Mouse (Mus musculus): ENCODE measurements around the gene Zcchc7. TPM values are rescaled to one million over a fixed set of nuclear protein-coding genes. Genes with fewer than 3 reads are reported as not detected.

Gene Zcchc7
- polyA plus RNA-seq, 1 experiment from 2014 or later = 38.8 TPM

GRCm38 (mm10) chr4:44963156-44963555 lies 207.5 kb downstream of the Zcchc7 start:
- 61% methylated on average over 11 of the region's 11 CpGs for WGBS
- no peak overlapping the region for H3K4me3 ChIP-seq (replicated peaks; ENCODE audit: low read length)
- no peaks in the 10 kb centered on the region for H3K9me3 ChIP-seq (replicated peaks; ENCODE audit: control insufficient read depth, low read length)
- no peak for ATAC-seq (ENCODE audit: insufficient read depth, low FRiP score)
- no peaks in the 10 kb centered on the region for H3K27me3 ChIP-seq (ENCODE audit: control insufficient read depth, insufficient read depth, low read length)
- H3K36me3 ChIP-seq (ENCODE audit: control insufficient read depth, insufficient read depth, low read length) = no peaks in the 10 kb centered on the region
- no peaks in the 10 kb centered on the region for H3K4me1 ChIP-seq (ENCODE audit: control insufficient read depth, insufficient read depth, low read length)
- no peak overlapping the region for H3K9ac ChIP-seq (ENCODE audit: low read length)
- H3K27ac ChIP-seq (ENCODE audit: low read length) = no peak overlapping the region
- no peak overlapping the region for H3K4me2 ChIP-seq (ENCODE audit: low read depth, low read length)

DNA sequence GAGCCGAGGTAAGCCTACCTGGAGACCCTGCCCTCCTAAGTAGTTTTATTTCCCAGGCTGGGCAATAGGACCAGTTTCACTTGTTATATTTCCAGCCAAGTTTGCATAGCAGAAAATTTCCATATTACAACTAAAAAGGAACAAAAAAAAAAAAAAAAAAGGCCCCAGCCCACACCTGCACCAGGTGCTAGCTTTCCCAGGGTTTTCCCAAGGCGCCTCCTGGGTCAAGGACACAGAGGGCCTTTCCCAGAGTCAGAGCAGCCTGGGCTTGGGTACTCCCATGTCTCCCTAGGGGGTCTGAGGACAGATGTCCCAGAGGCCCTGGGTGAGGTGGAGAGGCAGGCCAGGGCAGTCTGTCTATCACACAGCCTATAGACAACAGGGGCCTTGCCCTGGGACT lies 209.5 kb downstream of the Zcchc7 start:
- H3K9me3 ChIP-seq (replicated peaks; ENCODE audit: control insufficient read depth, low read length) = no peaks in the 10 kb centered on the region
- no peak overlapping the region for H3K4me2 ChIP-seq (ENCODE audit: low read depth, low read length)
- H3K27me3 ChIP-seq (ENCODE audit: control insufficient read depth, insufficient read depth, low read length) = no peaks in the 10 kb centered on the region
- no peak for ATAC-seq (ENCODE audit: insufficient read depth, low FRiP score)
- no peak overlapping the region for H3K4me3 ChIP-seq (replicated peaks; ENCODE audit: low read length)
- no peak overlapping the region for H3K9ac ChIP-seq (ENCODE audit: low read length)
- no peaks in the 10 kb centered on the region for H3K36me3 ChIP-seq (ENCODE audit: control insufficient read depth, insufficient read depth, low read length)
- WGBS = 75% methylated on average over 2 of the region's 2 CpGs
- H3K27ac ChIP-seq (ENCODE audit: low read length) = no peak overlapping the region
- no peaks in the 10 kb centered on the region for H3K4me1 ChIP-seq (ENCODE audit: control insufficient read depth, insufficient read depth, low read length)

GRCm38 (mm10) chr4:44965736-44966135 lies 210.1 kb downstream of the Zcchc7 start:
- 81% methylated on average over 3 of the region's 3 CpGs for WGBS
- Histone ChIP-seq H3K4me3 (replicated peaks; ENCODE audit: low read length) (no peak overlapping the region), H3K36me3 (ENCODE audit: control insufficient read depth, insufficient read depth, low read length) (no peaks in the 10 kb centered on the region), H3K27ac (ENCODE audit: low read length) (no peak overlapping the region), H3K9me3 (replicated peaks; ENCODE audit: control insufficient read depth, low read length) (no peaks in the 10 kb centered on the region), H3K4me2 (ENCODE audit: low read depth, low read length) (no peak overlapping the region), H3K4me1 (ENCODE audit: control insufficient read depth, insufficient read depth, low read length) (no peaks in the 10 kb centered on the region), H3K27me3 (ENCODE audit: control insufficient read depth, insufficient read depth, low read length) (no peaks in the 10 kb centered on the region), H3K9ac (ENCODE audit: low read length) (no peak overlapping the region)
- ATAC-seq (ENCODE audit: insufficient read depth, low FRiP score) = no peak

GRCm38 (mm10) chr4:44967402-44967801 lies 211.7 kb downstream of the Zcchc7 start:
- no peak overlapping the region for H3K4me2 ChIP-seq (ENCODE audit: low read depth, low read length)
- H3K36me3 ChIP-seq (ENCODE audit: control insufficient read depth, insufficient read depth, low read length) = no peaks in the 10 kb centered on the region
- WGBS = 87% methylated on average over 8 of the region's 8 CpGs
- no peak overlapping the region for H3K27ac ChIP-seq (ENCODE audit: low read length)
- no peaks in the 10 kb centered on the region for H3K27me3 ChIP-seq (ENCODE audit: control insufficient read depth, insufficient read depth, low read length)
- H3K9me3 ChIP-seq (replicated peaks; ENCODE audit: control insufficient read depth, low read length) = no peaks in the 10 kb centered on the region
- ATAC-seq (ENCODE audit: insufficient read depth, low FRiP score) = no peak
- no peak overlapping the region for H3K4me3 ChIP-seq (replicated peaks; ENCODE audit: low read length)
- H3K9ac ChIP-seq (ENCODE audit: low read length) = no peak overlapping the region
- H3K4me1 ChIP-seq (ENCODE audit: control insufficient read depth, insufficient read depth, low read length) = no peaks in the 10 kb centered on the region

DNA sequence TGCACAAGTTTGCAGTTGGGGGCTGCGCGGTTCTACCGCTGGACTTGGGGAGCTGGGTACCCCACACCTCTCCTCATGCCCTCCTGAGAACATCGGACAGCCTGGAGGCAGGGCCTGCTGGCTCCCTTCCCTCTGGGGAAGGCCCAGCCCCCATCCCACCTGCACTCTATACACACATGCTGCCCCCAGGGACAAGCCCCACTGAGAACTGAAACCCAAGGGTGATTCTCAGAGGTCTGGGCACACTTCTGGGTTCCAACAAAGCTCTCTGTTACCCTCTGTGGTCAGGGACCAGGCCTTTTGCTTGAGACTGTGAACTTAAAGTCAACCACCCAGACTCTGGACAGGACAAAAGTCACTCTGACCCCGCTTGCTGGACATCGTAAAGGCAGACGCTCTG lies 214.4 kb downstream of the Zcchc7 start:
- Histone ChIP-seq H3K9ac (ENCODE audit: low read length) (no peak overlapping the region), H3K9me3 (replicated peaks; ENCODE audit: control insufficient read depth, low read length) (no peaks in the 10 kb centered on the region), H3K27ac (ENCODE audit: low read length) (no peak overlapping the region), H3K4me1 (ENCODE audit: control insufficient read depth, insufficient read depth, low read length) (no peaks in the 10 kb centered on the region), H3K4me2 (ENCODE audit: low read depth, low read length) (no peak overlapping the region), H3K4me3 (replicated peaks; ENCODE audit: low read length) (no peak overlapping the region), H3K36me3 (ENCODE audit: control insufficient read depth, insufficient read depth, low read length) (no peaks in the 10 kb centered on the region), H3K27me3 (ENCODE audit: control insufficient read depth, insufficient read depth, low read length) (no peaks in the 10 kb centered on the region)
- WGBS = 92% methylated on average over 7 of the region's 7 CpGs
- ATAC-seq (ENCODE audit: insufficient read depth, low FRiP score) = no peak

GRCm38 (mm10) chr4:44970612-44971110 lies 215.0 kb downstream of the Zcchc7 start:
- H3K4me3 ChIP-seq (replicated peaks; ENCODE audit: low read length) = no peak overlapping the region

GRCm38 (mm10) chr4:44973450-44973849 lies 217.8 kb downstream of the Zcchc7 start:
- no peaks in the 10 kb centered on the region for H3K36me3 ChIP-seq (ENCODE audit: control insufficient read depth, insufficient read depth, low read length)
- peak overlapping the region; percentile 23; the same call in 1 of the 2 replicates for H3K4me3 ChIP-seq (replicated peaks; ENCODE audit: low read length)
- H3K9ac ChIP-seq (ENCODE audit: low read length) = peak overlapping the region; percentile 26; the same call in 1 of the 2 replicates
- H3K27me3 ChIP-seq (ENCODE audit: control insufficient read depth, insufficient read depth, low read length) = no peaks in the 10 kb centered on the region
- peaks cover 3% of the 10 kb centered on the region; the same call in 1 of the 2 replicates for H3K9me3 ChIP-seq (replicated peaks; ENCODE audit: control insufficient read depth, low read length)
- peak overlapping the region; percentile 53 for H3K4me2 ChIP-seq (ENCODE audit: low read depth, low read length)
- WGBS = 10% methylated on average over 9 of the region's 9 CpGs
- H3K4me1 ChIP-seq (ENCODE audit: control insufficient read depth, insufficient read depth, low read length) = no peaks in the 10 kb centered on the region
- H3K27ac ChIP-seq (ENCODE audit: low read length) = no peak overlapping the region
- ATAC-seq (ENCODE audit: insufficient read depth, low FRiP score) = peak; percentile 29; the same call in 1 of the 2 replicates

More at GRCm38 (mm10) chr4:44970612-44971110, 215.0 kb downstream of the Zcchc7 start:
- H3K4me1 ChIP-seq (ENCODE audit: control insufficient read depth, insufficient read depth, low read length) = no peaks in the 10 kb centered on the region
- no peaks in the 10 kb centered on the region for H3K27me3 ChIP-seq (ENCODE audit: control insufficient read depth, insufficient read depth, low read length)
- no peak overlapping the region for H3K27ac ChIP-seq (ENCODE audit: low read length)
- H3K4me2 ChIP-seq (ENCODE audit: low read depth, low read length) = no peak overlapping the region
- no peaks in the 10 kb centered on the region for H3K36me3 ChIP-seq (ENCODE audit: control insufficient read depth, insufficient read depth, low read length)
- no peak for ATAC-seq (ENCODE audit: insufficient read depth, low FRiP score)
- no peak overlapping the region for H3K9ac ChIP-seq (ENCODE audit: low read length)
- no peaks in the 10 kb centered on the region for H3K9me3 ChIP-seq (replicated peaks; ENCODE audit: control insufficient read depth, low read length)
- WGBS = 23% methylated on average over 10 of the region's 10 CpGs

- Histone ChIP-seq H3K27me3 (ENCODE audit: control insufficient read depth, insufficient read depth, low read length) (no peaks in the 10 kb centered on the region), H3K4me3 (replicated peaks; ENCODE audit: low read length) (peak overlapping the region; percentile 23; the same call in 1 of the 2 replicates), H3K4me1 (ENCODE audit: control insufficient read depth, insufficient read depth, low read length) (no peaks in the 10 kb centered on the region), H3K36me3 (ENCODE audit: control insufficient read depth, insufficient read depth, low read length) (no peaks in the 10 kb centered on the region), H3K27ac (ENCODE audit: low read length) (no peak overlapping the region), H3K9ac (ENCODE audit: low read length) (peak overlapping the region; percentile 26; the same call in 1 of the 2 replicates), H3K4me2 (ENCODE audit: low read depth, low read length) (peak overlapping the region; percentile 53), H3K9me3 (replicated peaks; ENCODE audit: control insufficient read depth, low read length) (peaks cover 3% of the 10 kb centered on the region; the same call in 1 of the 2 replicates)
- WGBS = 38% methylated on average over 14 of the region's 14 CpGs
- no peak; the same call in 1 of the 2 replicates for ATAC-seq (ENCODE audit: insufficient read depth, low FRiP score)
Observed at GRCm38 (mm10) chr4:44973871-44974270, 218.2 kb downstream of the Zcchc7 start.

- H3K27ac ChIP-seq (ENCODE audit: low read length) = no peak overlapping the region
- 67% methylated on average over 8 of the region's 8 CpGs for WGBS
- no peak for ATAC-seq (ENCODE audit: insufficient read depth, low FRiP score)
- H3K4me3 ChIP-seq (replicated peaks; ENCODE audit: low read length) = no peak overlapping the region
- H3K9ac ChIP-seq (ENCODE audit: low read length) = no peak overlapping the region
- no peaks in the 10 kb centered on the region for H3K36me3 ChIP-seq (ENCODE audit: control insufficient read depth, insufficient read depth, low read length)
- H3K9me3 ChIP-seq (replicated peaks; ENCODE audit: control insufficient read depth, low read length) = peaks cover 3% of the 10 kb centered on the region; the same call in 1 of the 2 replicates
- H3K4me1 ChIP-seq (ENCODE audit: control insufficient read depth, insufficient read depth, low read length) = no peaks in the 10 kb centered on the region
- H3K4me2 ChIP-seq (ENCODE audit: low read depth, low read length) = no peak overlapping the region
- H3K27me3 ChIP-seq (ENCODE audit: control insufficient read depth, insufficient read depth, low read length) = no peaks in the 10 kb centered on the region
Observed at GRCm38 (mm10) chr4:44974331-44974730, 218.7 kb downstream of the Zcchc7 start.
